8 mouse cellular contexts compared by ENCODE assay signal in the genomic region with DNA sequence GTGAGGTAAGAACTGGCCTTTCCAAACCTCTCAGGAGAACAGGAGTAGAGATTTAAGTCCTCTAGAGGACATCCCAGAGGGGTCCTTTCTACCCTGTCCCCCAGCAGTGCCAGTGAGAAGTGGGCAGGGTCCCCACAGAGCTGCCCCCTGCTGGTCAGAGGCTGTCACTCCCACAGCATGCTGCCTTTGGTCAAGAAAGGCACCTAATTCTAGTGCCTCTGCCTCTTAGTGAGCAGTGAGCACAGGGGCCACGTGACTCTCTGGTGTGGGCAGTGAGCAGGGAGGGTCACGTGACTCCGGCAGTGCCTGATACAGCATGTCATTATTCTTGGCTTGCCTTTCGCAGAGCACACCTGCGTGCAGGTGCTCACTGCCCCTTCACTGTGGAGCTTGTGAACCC.
A peak's percentile ranks its signal among the peaks of the same experiment; 100 is the strongest.
DNase-seq lines count a peak whose midpoint lies in the region; ATAC-seq and TF ChIP-seq lines count a peak whose summit lies in the region.
"Had no signal": no experiment of that assay in that cellular context is flagged by ENCODE, and none has a peak within 500 bp of the region (broad histone marks: within the 10 kb centered on the region; RNA-seq: fewer than 3 reads in every experiment).

No protein-coding gene starts in this region.

- no peak overlapping the region for H3K4me3 ChIP-seq in liver, embryonic 12.5 days
- no peak overlapping the region for H3K4me3 ChIP-seq in bone marrow macrophage, adult 2 months (ENCODE audit: insufficient read depth, low read length)
- H3K4me3 ChIP-seq: limb, embryonic 12.5 days had no signal

- WGBS in liver, embryonic 12.5 days (ENCODE audit: insufficient replicate concordance) = 40% methylated on average over 5 of the region's 5 CpGs

- DNase-seq in liver = peak; percentile 22
- peak; percentile 12 for DNase-seq in induced T-regulatory cell, adult 2 months (ENCODE audit: low read depth)
- peak; percentile 12 for DNase-seq in lung, postnatal 25 days (ENCODE audit: low spot score)
- peak; percentile 62 for DNase-seq in thymus, postnatal 4 days
- DNase-seq in left cerebral cortex, postnatal 25 days (ENCODE audit: low spot score in 2 of 2) = no peak

- H3K27ac ChIP-seq in liver, embryonic 12.5 days = no peak overlapping the region
- H3K27ac ChIP-seq in bone marrow macrophage, adult 2 months (ENCODE audit: insufficient read depth, low read depth, low read length) = no peak overlapping the region
- H3K27ac ChIP-seq: limb, embryonic 12.5 days had no signal

- intact Hi-C loops in left cerebral cortex, postnatal 25 days (cut with DNase I) = loop anchor here (2.0 to 10.0 kb wide), 5 partner anchors 43 to 1449 kb away; a partner anchor contains a TSS

- H3K36me3 ChIP-seq in liver, embryonic 12.5 days = no peaks in the 10 kb centered on the region
- H3K36me3 ChIP-seq: limb, embryonic 12.5 days had no signal

- no peaks in the 10 kb centered on the region for H3K4me1 ChIP-seq in liver, embryonic 12.5 days
- no peaks in the 10 kb centered on the region for H3K4me1 ChIP-seq in bone marrow macrophage, adult 2 months (ENCODE audit: control insufficient read depth, insufficient read depth, low read length)

- TF ChIP-seq CTCF in bone marrow macrophage, adult 2 months (IDR thresholded peaks at IDR 0.05; ENCODE audit: low read depth, low read length) = peak; percentile 47; the same call in 1 of the 2 replicates

- H3K4me2 ChIP-seq in liver, embryonic 12.5 days = no peak overlapping the region
- H3K4me2 ChIP-seq: limb, embryonic 12.5 days had no signal

- H3K27me3 ChIP-seq in liver, embryonic 12.5 days (replicated peaks) = no peaks in the 10 kb centered on the region

- H3K9ac ChIP-seq in liver, embryonic 12.5 days = no peak overlapping the region
- H3K9ac ChIP-seq: limb, embryonic 12.5 days had no signal

- no peak for ATAC-seq in liver, embryonic 12.5 days

- no peaks in the 10 kb centered on the region for H3K9me3 ChIP-seq in liver, embryonic 12.5 days (replicated peaks)
- H3K9me3 ChIP-seq: limb, embryonic 12.5 days had no signal

- no peak for TF ChIP-seq POLR2A in bone marrow macrophage, adult 2 months (IDR thresholded peaks at IDR 0.05; ENCODE audit: borderline replicate concordance, low read depth, low read length)

Comparison
In these comparisons a context has a peak if more than half of its experiments do, and no peak if none do; other contexts are left out.
1. DNase-seq: peak in liver (single experiment), induced T-regulatory cell, adult 2 months (single experiment), lung, postnatal 25 days (single experiment) and thymus, postnatal 4 days (single experiment); none in left cerebral cortex, postnatal 25 days (0 of 2).